Mouse (Mus musculus): ENCODE measurements at regions not wholly inside any gene's neighbourhood (a gene's known extent, or its start where the extent isn't known, plus 50 kb on each side); places are given as distances from the start of the nearest gene placed in this dataset.
"Not testable (repeated sequence)": the region's sequence is repeated elsewhere in the genome, so short reads cannot be mapped to it uniquely, and the experiment has no call there.

DNA sequence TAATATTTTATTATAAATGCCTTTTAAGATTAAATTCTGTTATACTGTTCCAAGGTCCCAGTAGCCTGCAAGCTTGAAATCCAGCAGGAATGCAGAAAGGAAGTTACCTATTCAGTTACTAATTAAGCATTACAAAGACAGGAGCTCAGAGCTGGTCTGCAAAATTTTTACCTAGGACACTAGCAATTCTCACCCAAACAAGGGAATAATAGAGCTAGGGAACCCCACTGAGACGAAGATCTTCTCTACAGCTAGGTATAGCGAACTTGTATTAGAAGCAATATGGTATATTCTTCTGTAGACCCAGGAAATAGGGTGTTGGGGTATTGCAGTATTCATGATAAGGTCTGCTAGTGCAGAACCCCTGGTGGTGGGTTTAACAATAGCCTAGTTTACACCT, 227.7 kb upstream of the Steap4 start:
- not testable (repeated sequence) for TF ChIP-seq ZC3H11A (IDR thresholded peaks at IDR 0.05; ENCODE audit: borderline replicate concordance, low read depth, low read length); CHD2 (IDR thresholded peaks at IDR 0.05; ENCODE audit: low read depth, low read length)
